Mouse (Mus musculus): ENCODE measurements around the gene Tmem138.

The Tmem138 gene

DNA sequence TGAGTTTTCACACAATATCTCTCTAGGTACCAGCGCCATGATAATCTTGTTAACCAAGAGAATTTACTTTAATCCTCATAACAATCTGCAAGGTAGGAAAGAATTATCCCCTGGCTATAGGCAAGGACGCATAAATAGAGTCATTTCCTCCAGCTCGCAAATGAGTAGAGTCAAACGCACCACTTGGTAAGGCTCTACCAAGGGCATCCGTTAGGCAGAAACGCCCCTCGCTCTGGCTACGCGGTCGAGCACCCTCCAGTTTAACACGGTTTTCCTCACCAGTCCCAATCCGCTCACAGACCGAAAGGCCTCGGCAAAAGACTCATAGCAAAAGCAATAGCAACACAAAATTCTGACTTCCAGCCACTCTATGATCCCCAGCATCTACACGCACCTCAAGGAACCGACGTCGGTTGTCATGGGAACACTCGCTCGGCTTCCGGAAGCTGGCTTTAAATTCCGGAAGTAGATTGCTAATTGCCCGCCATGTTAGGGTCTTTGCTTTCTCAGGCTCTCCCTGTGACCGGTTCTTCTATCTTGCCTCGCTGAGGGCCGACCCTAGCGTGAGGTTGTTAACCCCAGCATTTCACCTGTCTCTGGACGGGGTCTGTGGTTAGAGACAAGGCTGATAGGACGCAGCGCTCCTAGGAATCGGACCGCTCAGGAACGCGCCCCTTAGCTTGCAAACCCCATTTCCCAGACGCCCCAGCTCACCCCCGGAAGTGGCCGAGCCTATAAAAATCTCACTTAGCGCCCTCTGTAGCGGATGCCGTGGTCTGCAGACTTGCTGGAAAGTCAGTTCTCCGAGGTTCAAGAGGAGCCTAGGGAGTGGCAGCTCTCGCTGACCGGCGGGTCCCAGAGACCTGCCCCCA lies at the start of gene Tmem138, which contains the start of gene Cyb561a3:
TSS of gene Tmem138 (minus strand) at position 673 of the 872 bp plus-strand sequence.
TSS of gene Cyb561a3 (plus strand) at position 483 of the 872 bp plus-strand sequence.
- peak; percentile 95 to 96 for DNase-seq (ENCODE audit: low spot score in 2 of 2)

- DNase-seq (ENCODE audit: low spot score in 2 of 2): no peak
Observed at GRCm38 (mm10) chr19:10608573-10609240, 31.5 kb upstream of the Tmem138 start.

- no peak for DNase-seq (ENCODE audit: low spot score in 2 of 2)
Observed at GRCm38 (mm10) chr19:10605901-10606622, 28.9 kb upstream of the Tmem138 start.

- DNase-seq (ENCODE audit: low spot score in 2 of 2): peak; percentile 99
Observed at GRCm38 (mm10) chr19:10605293-10605900, 28.2 kb upstream of the Tmem138 start, which contains the start of the genes Ddb1 and Tkfc. Gene Ddb1, plus strand, starts transcription at chr19:10605327. Gene Tkfc, minus strand, starts transcription at chr19:10605654.

GRCm38 (mm10) chr19:10604534-10604933 lies 27.4 kb upstream of the Tmem138 start:
- no peak for DNase-seq (ENCODE audit: low spot score in 2 of 2)

- DNase-seq (ENCODE audit: low spot score in 2 of 2): no peak
Observed at GRCm38 (mm10) chr19:10603660-10604523, 26.7 kb upstream of the Tmem138 start.

DNA sequence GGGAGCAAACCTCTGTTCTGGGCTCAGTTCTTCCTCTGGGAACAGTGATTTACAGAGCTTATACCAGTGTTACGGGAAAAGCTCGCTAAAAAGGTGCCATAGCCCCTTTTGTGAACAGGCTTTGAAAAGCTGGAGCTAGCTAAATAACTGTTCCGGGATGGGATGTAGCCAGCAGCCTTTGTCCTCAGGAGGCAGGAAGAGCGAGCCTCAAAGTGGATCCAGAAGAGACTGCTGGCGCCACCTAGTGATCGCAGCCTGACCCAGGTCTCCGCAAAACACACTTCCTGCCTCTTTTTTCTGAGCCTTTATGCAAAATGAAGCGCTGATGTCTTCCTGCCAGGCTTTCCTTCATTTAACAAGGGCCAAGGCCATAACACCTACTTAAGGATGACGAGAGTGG lies 25.6 kb upstream of the Tmem138 start:
- peak; percentile 83 to 89 for DNase-seq (ENCODE audit: low spot score in 2 of 2)

DNA sequence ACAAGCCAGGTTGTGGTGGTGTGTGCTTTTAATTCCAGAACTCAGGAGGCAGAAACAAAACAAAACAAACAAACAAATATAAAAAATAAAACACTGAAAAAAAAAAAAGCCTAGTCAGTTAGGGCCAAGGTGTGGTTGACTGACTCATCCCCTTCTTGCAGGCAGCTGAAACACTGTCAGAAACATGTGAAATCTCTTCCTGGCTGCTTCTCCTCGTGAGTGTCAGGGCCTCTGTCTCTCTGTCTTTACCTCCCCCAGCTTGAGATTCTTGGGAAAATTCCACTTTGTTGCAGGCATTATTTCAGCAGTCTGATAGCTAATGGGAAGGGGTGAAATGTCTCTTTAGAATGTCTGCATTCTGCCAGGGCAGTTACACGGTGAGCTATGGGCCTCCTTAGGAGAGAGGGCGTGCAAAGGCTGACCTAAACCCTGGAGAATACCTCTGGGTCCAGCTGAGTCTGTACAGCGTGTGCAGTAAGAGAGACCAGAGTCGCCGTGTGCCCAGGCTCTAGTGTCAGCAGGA lies 25.1 kb upstream of the Tmem138 start:
- no peak for DNase-seq (ENCODE audit: low spot score in 2 of 2)

DNA sequence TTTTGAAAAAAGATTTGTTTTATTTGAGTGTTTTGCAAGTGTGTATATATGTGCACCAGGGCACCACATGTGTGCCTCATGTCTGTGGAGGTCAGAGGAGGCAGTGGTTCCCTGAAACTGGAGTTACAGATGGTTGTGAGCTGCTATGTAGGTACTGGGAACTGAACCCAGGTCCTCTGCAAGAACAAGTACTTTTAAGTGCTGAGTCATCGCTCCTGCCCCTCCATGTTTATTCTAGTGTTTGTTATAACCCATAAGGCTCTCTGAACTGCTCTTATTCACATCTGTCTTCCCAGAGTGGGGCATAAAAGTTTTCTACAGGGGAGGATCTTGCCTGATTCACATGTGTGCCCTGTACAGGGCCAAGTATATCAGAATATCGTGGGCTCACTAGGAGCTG lies 22.5 kb upstream of the Tmem138 start:
- DNase-seq (ENCODE audit: low spot score in 2 of 2): no peak

DNA sequence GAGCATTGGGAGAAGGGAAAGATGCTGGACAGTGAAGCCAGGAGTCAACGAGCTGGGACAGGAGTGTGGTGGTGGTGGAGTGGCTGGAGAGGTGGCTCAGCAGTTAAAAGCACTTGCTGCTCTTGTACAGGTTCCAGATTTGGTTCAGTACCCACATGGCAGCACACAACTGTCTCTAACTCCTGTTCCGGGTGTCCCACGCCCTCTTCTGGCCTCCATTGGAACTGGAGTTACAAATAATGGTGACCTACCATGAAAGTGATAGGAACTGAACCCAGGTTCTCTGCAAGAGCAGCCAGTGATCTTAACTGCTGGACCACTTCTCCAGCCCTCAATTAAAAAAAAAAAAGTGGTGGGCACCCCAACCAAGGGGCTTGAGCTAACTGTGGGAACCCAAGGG lies 21.0 kb upstream of the Tmem138 start:
- no peak for DNase-seq (ENCODE audit: low spot score in 2 of 2)

- no peak for DNase-seq (ENCODE audit: low spot score in 2 of 2)
Observed at GRCm38 (mm10) chr19:10591659-10592377, 14.7 kb upstream of the Tmem138 start.

GRCm38 (mm10) chr19:10590301-10590700 lies 13.1 kb upstream of the Tmem138 start:
- no peak for DNase-seq (ENCODE audit: low spot score in 2 of 2)

- DNase-seq (ENCODE audit: low spot score in 2 of 2): no peak
Observed at GRCm38 (mm10) chr19:10589127-10589857, 12.1 kb upstream of the Tmem138 start.

GRCm38 (mm10) chr19:10587231-10587630 lies 10.1 kb upstream of the Tmem138 start:
- DNase-seq (ENCODE audit: low spot score in 2 of 2): no peak

GRCm38 (mm10) chr19:10585112-10585511 lies 8.0 kb upstream of the Tmem138 start:
- DNase-seq (ENCODE audit: low spot score in 2 of 2): no peak

GRCm38 (mm10) chr19:10583550-10584146 lies 6.5 kb upstream of the Tmem138 start:
- no peak for DNase-seq (ENCODE audit: low spot score in 2 of 2)

GRCm38 (mm10) chr19:10581984-10582383 lies 4.8 kb upstream of the Tmem138 start:
- DNase-seq (ENCODE audit: low spot score in 2 of 2): no peak

GRCm38 (mm10) chr19:10580761-10581160 lies 3.6 kb upstream of the Tmem138 start:
- DNase-seq (ENCODE audit: low spot score in 2 of 2): no peak

DNA sequence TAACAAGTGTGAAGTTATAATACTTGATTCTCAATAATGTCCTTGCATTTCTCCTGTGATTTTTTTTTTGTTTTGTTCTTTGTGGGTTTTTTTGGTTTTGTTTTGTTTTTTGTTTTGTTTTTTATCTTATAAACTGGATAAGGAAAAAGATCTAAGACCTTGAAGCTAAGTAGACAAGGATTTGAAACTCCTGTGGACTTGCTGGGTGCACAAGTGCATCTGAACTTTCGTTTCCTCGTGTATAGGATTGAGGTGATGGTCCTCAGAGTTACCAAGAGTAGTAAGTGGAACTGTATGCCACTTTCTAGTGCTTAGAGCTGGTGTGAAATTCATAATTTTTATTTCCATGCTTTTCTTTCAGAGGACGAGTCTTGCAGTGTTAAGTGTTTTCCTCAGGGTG lies 2.9 kb upstream of the Tmem138 start:
- DNase-seq (ENCODE audit: low spot score in 2 of 2): no peak
